Mouse (Mus musculus) stomach, postnatal 0 days (tissue): Measurements from ENCODE around the gene Tceal1. TPM values are rescaled to one million over a fixed set of nuclear protein-coding genes. Genes with fewer than 3 reads are reported as not detected.

Experiments
- ATAC-seq: fragments of 200-750 bp; cut with Nextera tagmentation; 2 replicates; pipeline ENCODE4 v1.8.0; 2017; ENCODE audit not compliant: low FRiP score, low TSS enrichment
- DNase-seq: peaks from one replicate; pipeline ENCODE4 v3.0.0-alpha.2; 2016; ENCODE audit warnings: low spot score
- H3K27ac ChIP-seq: fragments of 300-500 bp; sonication (generic); replicated peaks from 2 replicates; pipeline ENCODE4 v1.5.1; 2014; ENCODE audit warnings: mild to moderate bottlenecking, control low read depth
- H3K27me3 ChIP-seq: fragments of 300-500 bp; sonication (generic); 2 replicates; pipeline ENCODE4 v1.6.1; 2014; ENCODE audit warnings: low read length; ENCODE audit not compliant: control insufficient read depth, insufficient read depth
- H3K36me3 ChIP-seq: fragments of 300-500 bp; sonication (generic); 2 replicates; pipeline ENCODE4 v1.6.1; 2014; ENCODE audit warnings: low read length, mixed read lengths; ENCODE audit not compliant: control insufficient read depth, insufficient read depth
- H3K4me1 ChIP-seq: fragments of 300-500 bp; sonication (generic); replicated peaks from 2 replicates; pipeline ENCODE4 v1.6.1; 2014; ENCODE audit warnings: antibody characterized with exemption; ENCODE audit not compliant: control insufficient read depth, insufficient read depth
- H3K4me2 ChIP-seq: fragments of 300-500 bp; sonication (generic); replicated peaks from 2 replicates; pipeline ENCODE4 v1.6.1; 2014; ENCODE audit warnings: low read depth, mild to moderate bottlenecking, control low read depth, moderate library complexity
- H3K4me3 ChIP-seq: fragments of 300-500 bp; sonication (generic); 2 replicates; pipeline ENCODE4 v1.5.1; 2014; ENCODE audit warnings: low read depth, low read length, control low read depth
- H3K9ac ChIP-seq: fragments of 300-500 bp; sonication (generic); 2 replicates; pipeline ENCODE4 v1.6.1; 2014; ENCODE audit warnings: mild to moderate bottlenecking, low read length, control low read depth, mixed read lengths
- H3K9me3 ChIP-seq: fragments of 300-500 bp; sonication (generic); 2 replicates; pipeline ENCODE4 v1.6.1; 2016; ENCODE audit warnings: low read length; ENCODE audit not compliant: control insufficient read depth
- CTCF ChIP-seq: IDR thresholded peaks from 2 replicates; pipeline ENCODE4 v1.5.1; 2016; ENCODE audit warnings: antibody characterized with exemption, low read depth, mild to moderate bottlenecking, moderate library complexity
- EP300 ChIP-seq: optimal IDR thresholded peaks from 2 replicates; pipeline ENCODE3; 2016; ENCODE audit warnings: antibody characterized with exemption
- WGBS: fragments of 180-500 bp; shearing (Covaris S2); extraction: QIAGEN DNeasy Blood & Tissue Kit; methylation state at CpG from one replicate; pipeline ENCODE4 v1.1.7; 2014; 5-methylcytosine and 5-hydroxymethylcytosine counted together
- polyA plus RNA-seq: library from polyadenylated mRNA; unstranded; fragments of >200 nt; fragmentation: Nextera tagmentation; extraction: Ambion mirVana; gene quantifications from 2 replicates; pipeline ENCODE4 v1.2.1, GENCODE M21; 2015

Gene Tceal1
- polyA plus RNA-seq, 1 experiment from 2014 or later = 7.6 TPM

DNA sequence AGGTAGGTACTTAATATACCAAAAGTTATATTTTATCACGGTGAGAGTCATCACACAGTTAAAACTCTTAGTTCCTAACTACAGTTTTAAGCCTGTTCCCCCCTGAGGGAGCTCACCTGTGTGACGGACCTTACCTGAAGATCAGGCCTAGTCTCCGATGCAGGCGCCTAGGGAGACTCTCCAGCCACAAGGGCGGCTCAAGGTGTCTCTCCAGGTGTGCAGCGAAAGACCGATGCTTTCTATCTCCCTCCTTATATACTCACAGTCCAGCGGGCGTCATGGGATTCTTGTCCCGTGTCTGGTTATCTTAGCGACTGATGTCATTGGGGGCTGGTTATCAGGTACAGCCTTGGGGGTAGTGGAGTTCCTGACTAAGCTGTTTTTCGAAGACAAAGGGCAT lies 35.7 kb downstream of the Tceal1 start, which contains the start of gene Morf4l2:
TSS of gene Morf4l2 (minus strand) at position 232 of the 400 bp plus-strand sequence.
- Histone ChIP-seq H3K9me3 (no peaks in the 10 kb centered on the region), H3K4me1 (no peaks in the 10 kb centered on the region), H3K27me3 (no peaks in the 10 kb centered on the region), H3K9ac (peak within 1 kb of the TSS; percentile 53), H3K27ac (peak within 1 kb of the TSS; percentile 92), H3K4me2 (peak within 1 kb of the TSS; percentile 46), H3K36me3 (0 out of 2 replicates have a peak, but pooled peaks cover 2% of the 10 kb centered on the region), H3K4me3 (peak within 1 kb of the TSS; percentile 32)
- no peak for DNase-seq
- ATAC-seq = no peak
- WGBS = 88% methylated on average over 12 of the region's 12 CpGs
- TF ChIP-seq EP300 (no peak), CTCF (no peak)

GRCm38 (mm10) chrX:136744663-136745062 lies 36.9 kb downstream of the Tceal1 start:
- no peaks in the 10 kb centered on the region for H3K4me1 ChIP-seq
- H3K36me3 ChIP-seq = no peaks in the 10 kb centered on the region
- H3K4me3 ChIP-seq = no peak overlapping the region
- WGBS = 57% methylated on average over 8 of the region's 8 CpGs
- ATAC-seq (no peak), DNase-seq (peak; percentile 26)
- no peaks in the 10 kb centered on the region for H3K9me3 ChIP-seq
- H3K4me2 ChIP-seq = no peak overlapping the region
- no peaks in the 10 kb centered on the region for H3K27me3 ChIP-seq
- TF ChIP-seq CTCF = peak; percentile 57
- TF ChIP-seq EP300 = no peak
- H3K27ac ChIP-seq = no peak overlapping the region
- no peak overlapping the region for H3K9ac ChIP-seq

DNA sequence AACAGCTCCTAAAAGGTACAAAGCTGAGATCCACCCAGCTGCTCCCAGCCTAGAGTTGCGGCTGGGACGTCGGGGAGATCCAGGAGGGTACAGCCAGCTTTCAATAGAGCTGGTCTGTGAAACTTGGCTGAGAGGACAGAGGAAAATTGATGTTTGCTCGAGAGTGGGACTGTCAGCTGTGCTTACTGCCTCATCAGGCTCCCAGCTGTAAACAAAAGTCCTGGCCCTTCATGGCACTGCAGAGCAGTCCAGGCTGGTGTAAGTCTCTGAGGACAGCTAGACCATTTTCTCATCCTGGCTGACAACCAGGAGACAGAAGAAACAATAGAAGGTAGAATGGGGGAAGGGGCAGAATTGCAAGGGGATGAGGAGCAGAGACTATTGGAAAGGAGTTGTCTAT lies 41.5 kb downstream of the Tceal1 start:
- DNase-seq (no peak), ATAC-seq (no peak)
- no peak for TF ChIP-seq EP300
- no peak for TF ChIP-seq CTCF
- Histone ChIP-seq H3K4me1 (no peaks in the 10 kb centered on the region), H3K4me3 (no peak overlapping the region), H3K4me2 (no peak overlapping the region), H3K9ac (no peak overlapping the region), H3K36me3 (no peaks in the 10 kb centered on the region), H3K9me3 (no peaks in the 10 kb centered on the region), H3K27ac (no peak overlapping the region), H3K27me3 (no peaks in the 10 kb centered on the region)
- WGBS = 56% methylated on average over 4 of the region's 4 CpGs

DNA sequence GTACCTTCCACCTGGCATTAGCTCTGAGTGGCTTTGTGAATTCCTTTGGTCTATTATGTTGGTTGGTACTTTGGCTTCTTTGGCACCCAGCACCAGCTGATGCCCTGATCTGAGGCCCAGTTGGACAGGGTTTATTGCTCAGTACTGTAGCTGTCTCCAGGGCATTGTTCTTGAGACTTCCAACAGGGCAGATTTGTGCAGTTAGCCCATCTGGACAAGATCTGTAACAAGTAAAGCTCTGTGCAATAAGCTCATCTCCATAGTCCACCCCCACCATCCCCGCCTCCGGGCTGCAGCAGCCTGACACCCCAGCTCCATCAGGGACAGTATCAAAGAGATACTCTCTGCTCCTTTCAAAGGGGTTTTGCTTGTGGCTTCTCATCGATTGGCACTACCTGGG lies 47.7 kb downstream of the Tceal1 start:
- H3K4me1 ChIP-seq = no peaks in the 10 kb centered on the region
- H3K4me2 ChIP-seq = no peak overlapping the region
- 94% methylated on average over 3 of the region's 3 CpGs for WGBS
- no peak for DNase-seq
- TF ChIP-seq CTCF = no peak
- H3K4me3 ChIP-seq = no peak overlapping the region
- H3K27ac ChIP-seq = no peak overlapping the region
- H3K27me3 ChIP-seq = no peaks in the 10 kb centered on the region
- H3K9ac ChIP-seq = no peak overlapping the region
- no peaks in the 10 kb centered on the region for H3K9me3 ChIP-seq
- no peak for ATAC-seq
- no peaks in the 10 kb centered on the region for H3K36me3 ChIP-seq

Other genes with a start within 250 kb of the Tceal1 start
- not detected in 2 replicates for gene Kir3dl1, start 190.0 kb upstream of the Tceal1 start, polyA plus RNA-seq
- not detected in 2 replicates for gene Kir3dl2, start 163.9 kb upstream of the Tceal1 start, polyA plus RNA-seq
- gene Tceal3, start 117.1 kb upstream of the Tceal1 start, polyA plus RNA-seq = 6.9 and 8.0 TPM in 2 replicates
- 303 and 335 TPM in 2 replicates for gene Morf4l2, start 35.7 kb downstream of the Tceal1 start, polyA plus RNA-seq
- not detected in 2 replicates for gene Glra4, start 72.2 kb downstream of the Tceal1 start, polyA plus RNA-seq
- gene Plp1, start 114.7 kb downstream of the Tceal1 start, polyA plus RNA-seq = 4.5 TPM in 2 replicates
- gene Rab9b, start 160.8 kb downstream of the Tceal1 start, polyA plus RNA-seq = 0.29 and 0.30 TPM in 2 replicates
- gene H2bfm, start 219.3 kb downstream of the Tceal1 start, polyA plus RNA-seq = not detected in 2 replicates